Mouse (Mus musculus): ENCODE data around the gene Crhr2.

Crhr2 gene

GRCm38 (mm10) chr6:55132794-55133193 lies at the start of gene Crhr2:
Crhr2 (minus strand) TSS chr6:55133016.
- ChIA-PET CTCF (interaction anchor here in 1 of 4 experiments (0.7 kb wide), 1 partner anchor 22 kb away, joined by 3 read pairs; no protein-coding TSS in a partner anchor), POLR2A (no interaction called here)

DNA sequence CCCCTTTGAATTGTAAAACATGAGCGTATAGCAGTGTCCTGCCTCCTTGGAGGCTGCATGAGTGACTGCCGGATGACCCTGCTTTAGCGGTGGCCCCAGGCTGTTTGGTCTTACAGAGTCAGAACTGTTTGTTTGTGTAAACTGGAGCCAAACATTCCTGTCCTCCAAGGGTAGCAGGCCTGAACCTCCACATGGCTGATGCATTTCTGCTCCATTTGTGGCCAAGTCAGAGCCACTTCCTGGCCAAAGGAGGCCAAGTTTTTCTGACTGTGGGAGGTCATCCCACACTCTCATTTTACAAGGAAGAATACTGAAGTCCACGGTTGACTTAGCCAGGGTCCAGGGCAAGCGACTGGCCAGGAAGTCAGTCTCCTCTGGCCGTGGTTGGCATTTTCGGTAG lies 46.7 kb upstream of the Crhr2 start:
- CTCF ChIA-PET: interaction anchor here in 2 of 4 experiments (0.6 to 1.4 kb wide), 2 partner anchors 13 to 30 kb away, joined by 3 to 6 read pairs; no protein-coding TSS in a partner anchor
- POLR2A ChIA-PET: no interaction called here

GRCm38 (mm10) chr6:55177060-55177732 lies 44.4 kb upstream of the Crhr2 start:
- ChIA-PET CTCF (interaction anchor here (0.5 to 1.3 kb wide), 19 partner anchors 10 to 1359 kb away, joined by 3 to 19 read pairs (median 4); no protein-coding TSS in a partner anchor), POLR2A (interaction anchor here in 2 of 4 experiments (0.8 to 0.9 kb wide), 2 partner anchors 13 to 103 kb away, joined by 3 read pairs; no protein-coding TSS in a partner anchor)

GRCm38 (mm10) chr6:55175892-55176291 lies 43.1 kb upstream of the Crhr2 start:
- CTCF ChIA-PET: interaction anchor here in 1 of 4 experiments (0.6 kb wide), 1 partner anchor 178 kb away, joined by 3 read pairs; no protein-coding TSS in a partner anchor
- POLR2A ChIA-PET: no interaction called here

GRCm38 (mm10) chr6:55175456-55175855 lies 42.6 kb upstream of the Crhr2 start:
- ChIA-PET POLR2A (no interaction called here), CTCF (interaction anchor here in 2 of 4 experiments (0.6 to 0.8 kb wide), 3 partner anchors 39 to 544 kb away, joined by 3 to 5 read pairs (median 4); no protein-coding TSS in a partner anchor)

DNA sequence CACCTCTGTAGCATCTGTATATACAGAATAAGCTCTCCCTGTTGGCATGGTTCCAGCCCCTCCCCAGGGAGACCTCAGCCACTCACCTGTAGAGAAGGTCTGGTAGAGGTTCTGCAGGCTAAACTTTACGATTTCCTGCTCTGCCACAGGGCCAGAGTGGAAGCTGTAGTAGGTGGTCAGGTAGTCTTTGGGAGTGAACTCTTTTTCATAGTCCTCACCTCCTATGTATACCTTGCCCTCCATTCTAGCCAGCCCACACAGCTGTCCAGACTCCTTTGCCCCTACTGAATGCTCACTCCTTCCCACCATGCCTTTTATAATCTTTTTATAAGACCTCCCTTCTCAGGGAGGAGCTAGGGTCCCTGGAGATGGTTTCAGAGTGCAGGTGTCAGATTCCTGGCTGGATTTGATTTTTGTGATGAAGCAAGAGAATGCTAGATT lies 41.9 kb upstream of the Crhr2 start, which contains the start of gene Inmt:
Gene Inmt (minus strand): TSS at position 303 of the 441 bp plus-strand sequence.
- ChIA-PET POLR2A (no interaction called here), CTCF (interaction anchor here in 2 of 4 experiments (0.7 to 0.9 kb wide), 3 partner anchors 27 to 544 kb away, joined by 4 to 5 read pairs (median 4); no protein-coding TSS in a partner anchor)

DNA sequence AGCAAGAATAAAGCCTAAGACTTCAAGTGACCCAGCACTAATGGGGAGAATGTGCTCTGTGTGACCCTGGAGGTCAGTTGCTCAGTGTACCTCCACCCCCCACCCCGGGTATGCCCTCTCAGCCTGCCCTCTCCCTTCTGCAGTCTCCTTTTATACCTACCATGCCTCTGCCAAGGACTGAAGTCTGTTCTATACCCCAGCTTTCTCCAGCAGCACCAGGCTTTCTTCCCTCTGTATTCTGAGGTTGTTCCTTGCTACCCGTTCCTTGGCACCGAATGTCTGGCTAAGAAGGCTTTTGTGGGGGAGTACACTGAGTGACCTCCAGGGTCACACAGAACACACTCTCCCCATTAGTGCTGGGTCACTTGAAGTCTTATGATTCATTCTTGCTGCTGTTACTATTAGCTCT lies 41.1 kb upstream of the Crhr2 start:
- POLR2A ChIA-PET: no interaction called here

DNA sequence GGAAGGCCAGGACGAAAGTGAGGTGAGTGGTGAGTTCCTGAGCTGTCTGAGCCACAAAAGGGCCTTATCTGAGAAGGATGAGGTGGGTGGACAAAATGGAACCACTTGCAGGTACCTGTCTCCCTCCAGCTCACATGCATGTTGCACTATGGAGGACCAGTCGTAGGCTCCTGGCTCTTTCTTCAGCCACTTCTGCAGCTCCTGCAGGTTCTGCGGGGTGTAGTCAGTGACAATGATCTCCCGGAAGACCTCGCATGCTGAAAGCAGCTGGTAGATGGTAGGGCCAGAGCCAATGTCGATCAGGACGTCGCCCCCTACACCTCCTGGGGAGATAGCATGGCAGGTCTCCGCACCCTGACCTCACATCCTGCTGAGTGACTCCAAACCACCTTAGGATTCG lies 40.4 kb upstream of the Crhr2 start:
- POLR2A ChIA-PET: no interaction called here
- CTCF ChIA-PET: no interaction called here

More for the DNA sequence above, 41.1 kb upstream of the Crhr2 start:
- CTCF ChIA-PET: interaction anchor here in 1 of 4 experiments (0.9 kb wide), 1 partner anchor 26 kb away, joined by 4 read pairs; no protein-coding TSS in a partner anchor

DNA sequence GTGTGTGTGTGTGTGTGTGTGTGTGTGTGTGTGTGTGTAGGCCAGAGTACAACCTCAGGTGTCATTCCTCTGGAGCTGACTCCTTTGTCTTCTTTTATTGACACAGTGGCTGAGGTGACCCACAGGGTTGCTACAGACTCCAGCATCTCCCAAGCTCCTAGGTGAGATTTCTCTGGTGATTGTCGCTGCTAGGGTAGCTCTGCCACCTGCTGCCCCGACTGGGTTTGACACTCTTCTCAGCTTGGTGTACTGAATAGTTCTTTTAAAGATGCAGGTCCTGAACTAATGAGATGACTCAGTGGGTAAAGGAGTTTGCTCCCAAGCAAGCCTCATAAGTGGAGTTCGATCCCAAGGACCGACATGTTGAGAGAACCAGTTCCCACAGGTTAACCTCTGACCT lies 38.8 kb upstream of the Crhr2 start:
- CTCF ChIA-PET: interaction anchor here (0.5 to 2.5 kb wide), 8 partner anchors 17 to 1049 kb away, joined by 3 to 8 read pairs (median 4); no protein-coding TSS in a partner anchor

GRCm38 (mm10) chr6:55169818-55170217 lies 37.0 kb upstream of the Crhr2 start:
- ChIA-PET POLR2A (interaction anchor here in 3 of 4 experiments (0.7 to 1.7 kb wide), 9 partner anchors 21 to 235 kb away, joined by 3 to 6 read pairs (median 3); partner anchors contain the start of gene Ggct (in 1 of the 3)), CTCF (interaction anchor here (0.7 to 5.1 kb wide), 9 partner anchors 9 to 177 kb away, joined by 3 to 82 read pairs (median 4); partner anchors contain the start of gene Ggct (in 1 of the 4))

More for the DNA sequence above, 38.8 kb upstream of the Crhr2 start:
- POLR2A ChIA-PET: no interaction called here

DNA sequence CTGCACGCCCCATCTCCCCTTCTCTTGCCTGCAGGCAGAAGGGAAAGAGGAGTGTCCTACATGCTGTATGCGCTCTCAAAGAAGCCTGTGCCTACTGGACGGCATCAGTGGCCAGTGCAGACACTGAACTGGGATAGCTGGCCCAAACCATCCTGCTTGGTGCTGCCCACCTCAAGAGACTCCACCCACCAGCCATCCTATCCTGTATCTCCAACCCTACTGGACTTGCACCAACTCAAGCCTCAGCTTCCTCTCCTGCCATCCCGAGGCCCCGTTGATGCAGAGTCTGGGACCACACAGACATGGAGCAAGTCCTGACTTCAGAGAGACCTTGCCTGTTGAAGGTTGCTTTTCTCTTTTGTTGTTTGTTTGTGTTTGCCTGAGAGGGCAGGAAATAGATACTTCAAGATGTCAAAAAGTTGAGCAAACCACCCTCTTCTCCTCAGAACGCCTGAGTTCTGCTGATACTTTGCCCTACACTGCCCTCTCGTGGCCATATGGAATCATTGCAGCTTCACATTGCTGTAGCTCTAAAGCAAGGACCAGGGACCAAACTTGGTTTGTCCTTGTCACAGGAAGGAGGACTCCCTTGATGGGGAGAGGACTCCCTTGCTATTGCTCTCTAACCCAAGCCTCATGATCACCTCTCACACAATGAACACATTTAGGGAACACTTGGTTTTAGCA lies 34.1 kb upstream of the Crhr2 start:
- CTCF ChIA-PET: interaction anchor here (0.5 to 5.1 kb wide), 42 partner anchors 10 to 830 kb away, joined by 3 to 82 read pairs (median 4); partner anchors contain the start of gene Ggct (in 3 of the 4)
- POLR2A ChIA-PET: interaction anchor here in 3 of 4 experiments (0.6 to 1.7 kb wide), 14 partner anchors 49 to 510 kb away, joined by 3 to 9 read pairs (median 4); partner anchors contain the start of genes Ggct (in 2 of the 3) and Gars (in 1 of the 3)

DNA sequence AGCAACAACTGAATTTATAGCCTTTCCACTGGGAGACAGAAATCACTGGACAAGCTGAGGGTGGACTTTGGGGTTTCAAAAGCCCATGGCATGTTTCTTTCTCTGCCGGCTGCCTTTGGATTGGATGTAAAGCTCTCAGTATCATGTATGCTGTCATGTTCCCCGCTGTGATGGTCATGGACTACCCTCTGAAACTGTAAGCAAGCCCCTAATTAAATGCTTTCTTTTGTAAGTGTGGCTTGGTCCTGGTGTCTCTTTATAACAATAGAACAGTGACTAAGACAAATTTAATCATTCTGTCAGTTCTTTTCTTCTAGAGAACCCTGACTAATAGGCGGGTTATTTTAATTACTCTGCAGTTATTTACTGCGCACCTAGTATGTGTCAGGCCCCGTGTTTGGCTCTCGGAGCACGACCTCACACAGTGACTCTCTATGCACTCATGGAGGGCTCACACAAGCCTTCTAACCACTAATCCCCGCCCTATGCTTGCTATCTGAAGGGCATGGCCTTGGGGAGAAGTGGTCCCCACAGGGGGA lies 30.3 kb upstream of the Crhr2 start:
- ChIA-PET CTCF (interaction anchor here in 1 of 4 experiments (0.6 kb wide), 1 partner anchor 243 kb away, joined by 4 read pairs; no protein-coding TSS in a partner anchor), POLR2A (interaction anchor here in 1 of 4 experiments (1.2 kb wide), 1 partner anchor 14 kb away, joined by 5 read pairs; no protein-coding TSS in a partner anchor)

GRCm38 (mm10) chr6:55161311-55161761 lies 28.5 kb upstream of the Crhr2 start:
- POLR2A ChIA-PET: interaction anchor here in 1 of 4 experiments (0.6 kb wide), 1 partner anchor 14 kb away, joined by 4 read pairs; no protein-coding TSS in a partner anchor
- CTCF ChIA-PET: interaction anchor here in 1 of 4 experiments (2.6 to 3.3 kb wide), 2 partner anchors 9 to 145 kb away, joined by 10 read pairs; no protein-coding TSS in a partner anchor

DNA sequence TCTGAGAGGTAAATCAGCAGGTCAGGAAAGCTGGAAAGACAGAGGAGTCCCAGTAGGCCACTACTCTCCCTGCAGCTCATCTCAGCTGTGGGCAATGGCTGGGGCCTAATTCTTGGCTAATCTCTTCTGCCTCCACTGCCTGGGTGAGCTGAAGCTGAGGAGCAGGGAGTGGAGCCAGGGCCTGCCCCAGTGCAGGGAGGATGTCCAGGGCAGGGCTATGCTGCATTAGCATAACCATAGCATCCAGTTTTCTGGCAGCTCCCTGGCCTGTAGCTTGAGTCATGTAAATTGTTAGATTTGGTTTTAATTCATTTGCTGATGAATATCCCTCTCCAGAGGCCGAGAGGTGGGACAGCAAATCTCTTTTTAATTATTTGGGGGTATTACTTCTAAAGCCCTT lies 26.4 kb upstream of the Crhr2 start:
- ChIA-PET POLR2A (interaction anchor here in 2 of 4 experiments (0.8 to 1.3 kb wide), 2 partner anchors 10 to 121 kb away, joined by 3 read pairs; no protein-coding TSS in a partner anchor), CTCF (interaction anchor here in 2 of 4 experiments (1.6 to 3.3 kb wide), 4 partner anchors 11 to 143 kb away, joined by 6 to 10 read pairs (median 10); no protein-coding TSS in a partner anchor)

DNA sequence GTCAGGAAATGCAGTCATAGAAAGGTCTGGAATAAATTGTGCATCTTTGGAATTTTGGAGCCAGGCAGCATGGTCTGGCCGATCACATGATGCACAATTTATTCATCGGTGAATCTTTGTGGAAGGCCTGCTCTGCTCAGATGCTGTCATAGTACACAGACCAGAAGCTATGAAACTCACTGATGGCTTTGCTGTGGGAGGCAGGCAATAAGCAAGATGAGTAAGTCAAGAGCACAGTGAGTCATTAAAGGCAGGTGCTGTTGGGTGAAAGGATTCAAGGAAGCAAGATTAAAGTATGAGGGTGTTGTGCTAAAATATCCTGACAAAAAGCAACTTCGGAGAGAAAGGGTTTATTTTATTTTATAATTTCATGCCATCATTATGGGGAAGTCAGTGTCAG lies 19.4 kb upstream of the Crhr2 start:
- ChIA-PET POLR2A (no interaction called here), CTCF (interaction anchor here in 1 of 4 experiments (0.6 kb wide), 1 partner anchor 17 kb away, joined by 4 read pairs; no protein-coding TSS in a partner anchor)

DNA sequence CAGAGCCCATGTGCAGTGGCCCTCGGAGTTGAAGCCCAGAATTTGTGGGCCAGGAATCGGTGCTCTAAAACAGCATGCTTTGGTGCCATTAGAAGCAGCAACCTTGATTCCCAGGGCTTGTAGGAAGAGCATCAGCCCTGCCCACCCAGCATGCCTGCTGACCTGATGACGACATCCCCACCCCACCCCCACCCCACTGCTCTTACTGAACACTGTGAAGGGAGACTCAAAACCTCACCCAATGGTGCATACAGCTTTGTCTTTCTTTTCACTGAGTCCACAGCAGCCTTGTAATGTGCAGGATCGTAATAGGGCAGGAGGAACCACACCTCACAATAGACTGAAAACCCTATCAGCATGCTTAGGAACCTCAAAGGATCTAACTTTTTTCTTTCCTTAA lies 13.3 kb upstream of the Crhr2 start:
- POLR2A ChIA-PET: no interaction called here
- CTCF ChIA-PET: interaction anchor here in 1 of 4 experiments (0.6 kb wide), 1 partner anchor 247 kb away, joined by 3 read pairs; no protein-coding TSS in a partner anchor

- ChIA-PET CTCF (interaction anchor here in 1 of 4 experiments (0.6 kb wide), 1 partner anchor 491 kb away, joined by 3 read pairs; no protein-coding TSS in a partner anchor), POLR2A (interaction anchor here in 1 of 4 experiments (0.5 kb wide), 1 partner anchor 112 kb away, joined by 4 read pairs; no protein-coding TSS in a partner anchor)
These were observed 12.5 kb upstream of the Crhr2 start for GRCm38 (mm10) chr6:55145285-55145684.

DNA sequence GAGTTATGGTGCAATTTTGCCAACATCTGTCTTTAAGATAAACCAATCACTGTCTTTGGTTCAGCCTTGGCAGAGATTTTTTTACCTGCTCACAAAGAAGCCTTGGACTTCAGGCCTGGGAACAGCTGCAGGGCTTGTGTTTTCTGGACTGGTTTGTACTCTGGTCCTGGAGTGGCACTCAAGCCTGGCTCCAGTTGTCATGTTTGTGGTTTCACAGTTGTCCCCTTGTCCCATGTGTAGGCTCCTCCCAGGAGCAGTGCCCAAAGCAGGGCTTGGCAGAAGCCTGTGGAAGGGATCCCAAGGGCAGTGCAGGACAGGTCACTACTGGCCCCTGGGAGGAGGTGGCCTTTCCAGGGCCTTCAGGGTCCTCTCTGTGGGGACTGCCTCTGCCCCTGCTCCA lies 5.5 kb upstream of the Crhr2 start:
- ChIA-PET CTCF (no interaction called here), POLR2A (no interaction called here)
